ENCODE assay signal across 9 mouse cellular contexts in genomic region chr7:132767233-132767998, GRCm38 (mm10). TPM values are rescaled to one million over a fixed set of nuclear protein-coding genes. Genes with fewer than 3 reads are reported as not detected.
A peak's percentile ranks its signal among the peaks of the same experiment; 100 is the strongest.
DNase-seq lines count a peak whose midpoint lies in the region; ATAC-seq and TF ChIP-seq lines count a peak whose summit lies in the region.
"Had no signal": no experiment of that assay in that cellular context is flagged by ENCODE, and none has a peak within 500 bp of the region (broad histone marks: within the 10 kb centered on the region; RNA-seq: fewer than 3 reads in every experiment).

No protein-coding gene starts in this region.

- H3K9ac ChIP-seq in kidney, embryonic 15.5 days, result no peak overlapping the region
- no peak overlapping the region for H3K9ac ChIP-seq in hindbrain, postnatal 0 days (replicated peaks; ENCODE audit: low read length)
- H3K9ac ChIP-seq in neural tube, embryonic 14.5 days (replicated peaks; ENCODE audit: low read depth, low read length), result no peak overlapping the region

- no peak for ATAC-seq in kidney, embryonic 15.5 days (replicated peaks; ENCODE audit: low FRiP score)
- ATAC-seq in hindbrain, postnatal 0 days, result no peak
- ATAC-seq in neural tube, embryonic 14.5 days (ENCODE audit: low read depth), result peak; percentile 68; the same call in 1 of the 2 replicates

- no peaks in the 10 kb centered on the region for H3K9me3 ChIP-seq in kidney, embryonic 15.5 days (replicated peaks)
- no peaks in the 10 kb centered on the region for H3K9me3 ChIP-seq in forebrain, embryonic 10.5 days
- H3K9me3 ChIP-seq in hindbrain, postnatal 0 days (ENCODE audit: low read length), result no peaks in the 10 kb centered on the region
- no peaks in the 10 kb centered on the region for H3K9me3 ChIP-seq in neural tube, embryonic 14.5 days (ENCODE audit: control insufficient read depth, low read length)

- peaks cover 35% of the 10 kb centered on the region for H3K36me3 ChIP-seq in kidney, embryonic 15.5 days
- peaks cover 78% of the 10 kb centered on the region for H3K36me3 ChIP-seq in forebrain, embryonic 10.5 days (replicated peaks)
- H3K36me3 ChIP-seq in hindbrain, postnatal 0 days (ENCODE audit: insufficient read depth, low read length), result peaks cover 3% of the 10 kb centered on the region
- H3K36me3 ChIP-seq in neural tube, embryonic 14.5 days (ENCODE audit: control insufficient read depth, insufficient read depth, low read length), result no peaks in the 10 kb centered on the region; the same call in 1 of the 2 replicates

- 0 out of 2 replicates have a peak overlapping the region, but pooled peaks have one; percentile 19 for H3K27ac ChIP-seq in kidney, embryonic 15.5 days
- H3K27ac ChIP-seq in forebrain, embryonic 10.5 days, result peak overlapping the region; percentile 79
- 0 out of 2 replicates have a peak overlapping the region, but pooled peaks have one; percentile 27 for H3K27ac ChIP-seq in hindbrain, postnatal 0 days
- no peak overlapping the region for H3K27ac ChIP-seq in neural tube, embryonic 14.5 days (ENCODE audit: low read depth, low read length)

- no peaks in the 10 kb centered on the region for H3K27me3 ChIP-seq in kidney, embryonic 15.5 days
- no peaks in the 10 kb centered on the region for H3K27me3 ChIP-seq in forebrain, embryonic 10.5 days (ENCODE audit: poor library complexity, severe bottlenecking)
- H3K27me3 ChIP-seq in hindbrain, postnatal 0 days (ENCODE audit: insufficient read depth, low read length), result no peaks in the 10 kb centered on the region
- no peaks in the 10 kb centered on the region for H3K27me3 ChIP-seq in neural tube, embryonic 14.5 days (ENCODE audit: control insufficient read depth, insufficient read depth, low read length)

- peaks cover 29% of the 10 kb centered on the region for H3K4me1 ChIP-seq in kidney, embryonic 15.5 days
- peaks cover 55% of the 10 kb centered on the region for H3K4me1 ChIP-seq in forebrain, embryonic 10.5 days
- no peaks in the 10 kb centered on the region; the same call in 1 of the 2 replicates for H3K4me1 ChIP-seq in hindbrain, postnatal 0 days (ENCODE audit: insufficient read depth, low read length)
- H3K4me1 ChIP-seq in neural tube, embryonic 14.5 days (ENCODE audit: control insufficient read depth, insufficient read depth, low read length), result peaks cover 17% of the 10 kb centered on the region; the same call in 1 of the 2 replicates

- TF ChIP-seq CTCF in hindbrain, postnatal 0 days (IDR thresholded peaks at IDR 0.05; ENCODE audit: low read depth), result no peak

- DNase-seq in kidney, postnatal 4 days, result no peak
- no peak for DNase-seq in forebrain, embryonic 10.5 days (ENCODE audit: extremely low spot score, low spot score)
- peak; percentile 43 for DNase-seq in hindbrain, postnatal 0 days (ENCODE audit: low spot score)
- DNase-seq in cerebellum, adult 11 months, result no peak
- DNase-seq in MN1 (ENCODE audit: low spot score), result no peak
- DNase-seq in adrenal gland, postnatal 14 days, result no peak
- DNase-seq: right cerebral cortex, postnatal 4 days had no signal

- WGBS in kidney, embryonic 15.5 days, result 52% methylated on average over 12 of the region's 12 CpGs
- WGBS in forebrain, embryonic 10.5 days, result 53% methylated on average over 12 of the region's 12 CpGs
- WGBS in hindbrain, postnatal 0 days, result 34% methylated on average over 12 of the region's 12 CpGs
- 17% methylated on average over 12 of the region's 12 CpGs for WGBS in neural tube, embryonic 14.5 days

- no peak overlapping the region for H3K4me3 ChIP-seq in kidney, embryonic 15.5 days (replicated peaks)
- H3K4me3 ChIP-seq in forebrain, embryonic 10.5 days, result no peak overlapping the region
- H3K4me3 ChIP-seq in hindbrain, postnatal 0 days (ENCODE audit: low read length), result no peak overlapping the region
- no peak overlapping the region for H3K4me3 ChIP-seq in neural tube, embryonic 14.5 days (ENCODE audit: low read depth, low read length)

- H3K4me2 ChIP-seq in kidney, embryonic 15.5 days, result no peak overlapping the region
- no peak overlapping the region for H3K4me2 ChIP-seq in hindbrain, postnatal 0 days (ENCODE audit: low read depth, low read length)
- no peak overlapping the region for H3K4me2 ChIP-seq in neural tube, embryonic 14.5 days (ENCODE audit: low read depth, low read length)

RNA-seq across cellular contexts. Expression of gene Fam53b, which starts 46.3 kb away (rescaled TPM):
- polyA plus RNA-seq in kidney, embryonic 15.5 days (2015; fragmentation: Nextera tagmentation; extraction: Ambion mirVana), result 22.0 and 22.5 TPM in 2 replicates
- 39.4 and 39.5 TPM in 2 replicates for polyA plus RNA-seq in forebrain, embryonic 10.5 days (2016; fragmentation: Nextera tagmentation; extraction: Ambion mirVana)
- total RNA-seq in hindbrain, postnatal 0 days (2014; rRNA removed), result 20.9 and 21.0 TPM in 2 replicates
- polyA plus RNA-seq in hindbrain, postnatal 0 days (2015; fragmentation: Nextera tagmentation; extraction: Ambion mirVana), result 10.2 and 12.9 TPM in 2 replicates
- 11.8 and 13.7 TPM in 2 replicates for polyA plus RNA-seq in neural tube, embryonic 14.5 days (2014; fragmentation: Nextera tagmentation; extraction: Ambion mirVana)
- 64.8 and 65.8 TPM in 2 replicates for total RNA-seq in adrenal gland, postnatal 14 days (2021)
